Mouse (Mus musculus) adrenal gland (tissue): ENCODE measurements at regions not wholly inside any gene's neighbourhood (a gene's known extent, or its start where the extent isn't known, plus 50 kb on each side); places are given as distances from the start of the nearest gene placed in this dataset.

Experiments used
- intact Hi-C: fragments of 180-260 bp; cut with DNase I; formaldehyde crosslinking; loops from one replicate; pipeline ENCODE4 v1.15.1; 2025

DNA sequence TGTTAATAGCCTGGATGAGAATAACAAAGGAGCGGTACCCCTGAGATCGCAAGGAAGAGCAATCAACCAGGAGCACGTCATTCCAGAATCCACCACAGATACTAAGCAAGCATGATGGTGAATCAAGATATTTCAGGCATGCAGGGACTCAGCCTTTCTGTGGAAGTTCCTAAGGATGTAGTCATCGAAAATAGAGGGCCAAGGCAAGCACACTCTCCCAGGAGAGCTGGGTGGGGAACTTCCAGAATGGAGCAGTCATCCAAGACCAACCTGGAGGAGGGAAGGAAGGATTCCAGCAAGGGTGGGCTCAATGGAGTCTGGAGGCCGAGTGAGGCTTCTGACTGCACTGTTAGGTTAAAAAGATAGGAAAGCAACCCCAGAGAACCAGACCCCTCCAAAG lies 75.0 kb upstream of the S1pr3 start:
- intact Hi-C loops: no loop called here

DNA sequence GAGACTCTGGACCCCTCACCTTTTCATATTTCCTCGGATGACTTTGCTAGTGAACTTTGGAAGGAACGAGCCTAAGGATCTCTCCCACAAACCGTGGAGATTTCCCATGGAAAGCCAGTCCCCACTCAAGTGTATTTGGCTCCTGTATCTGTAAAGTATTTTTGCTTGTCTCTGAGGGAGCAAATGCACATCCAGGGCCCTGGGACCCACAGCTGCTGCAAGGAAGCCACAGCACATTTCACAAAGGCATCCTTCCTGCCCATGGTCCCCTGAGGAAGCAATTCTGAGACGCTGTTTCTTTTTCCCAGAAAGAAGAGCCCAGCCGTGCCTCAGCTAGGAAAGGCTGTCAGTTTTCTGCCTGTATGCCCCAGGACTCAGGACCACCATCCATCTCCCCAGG lies 71.7 kb upstream of the S1pr3 start:
- intact Hi-C loops: no loop called here

DNA sequence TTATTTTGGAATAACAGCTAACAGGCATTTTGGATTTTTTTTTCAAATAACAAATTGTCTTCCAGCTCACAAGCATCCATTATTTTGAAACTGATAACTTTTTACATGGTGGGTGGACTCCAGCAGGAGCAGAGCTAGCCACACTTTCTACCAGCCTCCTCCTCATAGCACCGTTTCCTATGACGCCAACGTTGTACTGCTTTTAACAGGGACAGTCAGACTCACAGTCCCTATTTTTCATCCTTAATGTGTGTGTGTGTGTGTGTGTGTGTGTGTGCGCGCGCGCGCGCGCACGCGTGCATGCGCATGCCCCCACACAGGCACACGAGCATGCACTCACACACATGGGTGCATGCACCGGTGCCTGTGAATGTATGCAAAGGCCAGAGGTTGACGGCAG lies 70.5 kb upstream of the S1pr3 start:
- intact Hi-C loops: no loop called here

DNA sequence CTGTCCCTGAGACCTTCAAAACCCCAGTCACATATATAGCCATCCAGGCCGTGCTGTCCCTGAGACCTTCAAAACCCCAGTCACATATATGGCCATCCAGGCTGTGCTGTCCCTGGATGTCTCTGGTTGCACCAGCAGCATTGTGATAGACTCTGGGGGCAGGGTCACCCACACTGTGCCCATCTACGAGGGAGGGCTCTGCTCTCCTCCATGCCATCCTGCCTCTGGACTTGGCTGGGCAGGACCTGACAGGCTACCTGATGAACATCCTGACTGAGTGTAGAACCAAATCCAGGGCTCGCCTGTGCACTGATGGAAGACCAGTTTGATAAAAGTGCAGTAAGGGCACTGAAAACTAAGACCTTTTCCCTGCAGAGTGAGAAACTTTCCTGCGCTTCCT lies 63.1 kb upstream of the S1pr3 start:
- intact Hi-C loops: no loop called here

DNA sequence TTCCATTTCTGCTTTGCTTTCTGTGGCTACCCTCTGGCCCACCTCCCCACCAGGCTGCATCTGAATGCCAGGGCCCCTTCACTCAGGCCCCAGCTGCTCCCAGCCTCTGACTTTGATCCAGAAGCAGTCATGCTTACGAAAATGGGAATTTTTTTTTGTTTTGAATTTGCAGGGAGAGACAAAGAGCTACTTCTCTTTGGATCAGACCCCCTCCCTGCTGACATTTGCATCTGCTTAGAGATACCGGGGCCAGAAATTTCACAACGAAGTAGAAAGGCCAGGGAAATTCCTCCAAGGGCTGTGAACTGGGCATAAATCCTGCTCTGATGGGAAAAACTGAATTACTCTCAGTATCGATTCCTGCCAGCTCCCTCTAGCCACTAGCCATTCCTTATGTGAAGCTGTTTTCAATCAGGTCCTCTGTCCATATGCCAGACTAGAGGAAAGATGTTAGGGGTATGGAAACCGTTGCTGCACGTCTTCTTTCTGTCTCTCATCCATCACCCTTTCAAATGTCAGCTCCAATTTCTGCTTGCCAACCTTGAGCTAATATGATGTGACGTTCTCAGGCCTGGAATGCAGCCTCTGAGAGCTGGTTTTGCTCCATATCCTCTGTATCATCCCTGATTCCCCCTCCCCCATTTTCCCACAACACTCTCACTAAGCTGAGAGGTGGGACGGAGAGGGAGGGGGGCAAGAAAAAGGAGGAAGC lies 62.4 kb upstream of the S1pr3 start:
- intact Hi-C loops: no loop called here

DNA sequence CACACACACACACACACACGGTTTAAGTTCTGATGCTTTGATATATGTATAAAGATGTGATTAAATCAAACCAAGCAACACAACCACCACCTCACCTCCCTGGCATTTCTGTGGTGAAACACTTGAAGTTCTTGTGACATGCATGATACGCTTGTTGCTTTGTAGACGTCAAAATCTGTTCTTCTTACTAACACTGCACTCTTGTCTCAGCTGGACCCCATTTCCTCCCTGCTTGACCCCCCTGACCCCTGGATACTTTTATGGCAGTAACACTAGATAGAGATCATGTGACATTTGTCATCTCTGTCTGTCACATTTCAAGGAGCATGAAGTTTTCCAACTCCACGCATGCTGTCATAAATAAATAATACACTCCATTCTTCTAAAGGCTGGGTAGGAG lies 59.7 kb upstream of the S1pr3 start:
- intact Hi-C loops: no loop called here

DNA sequence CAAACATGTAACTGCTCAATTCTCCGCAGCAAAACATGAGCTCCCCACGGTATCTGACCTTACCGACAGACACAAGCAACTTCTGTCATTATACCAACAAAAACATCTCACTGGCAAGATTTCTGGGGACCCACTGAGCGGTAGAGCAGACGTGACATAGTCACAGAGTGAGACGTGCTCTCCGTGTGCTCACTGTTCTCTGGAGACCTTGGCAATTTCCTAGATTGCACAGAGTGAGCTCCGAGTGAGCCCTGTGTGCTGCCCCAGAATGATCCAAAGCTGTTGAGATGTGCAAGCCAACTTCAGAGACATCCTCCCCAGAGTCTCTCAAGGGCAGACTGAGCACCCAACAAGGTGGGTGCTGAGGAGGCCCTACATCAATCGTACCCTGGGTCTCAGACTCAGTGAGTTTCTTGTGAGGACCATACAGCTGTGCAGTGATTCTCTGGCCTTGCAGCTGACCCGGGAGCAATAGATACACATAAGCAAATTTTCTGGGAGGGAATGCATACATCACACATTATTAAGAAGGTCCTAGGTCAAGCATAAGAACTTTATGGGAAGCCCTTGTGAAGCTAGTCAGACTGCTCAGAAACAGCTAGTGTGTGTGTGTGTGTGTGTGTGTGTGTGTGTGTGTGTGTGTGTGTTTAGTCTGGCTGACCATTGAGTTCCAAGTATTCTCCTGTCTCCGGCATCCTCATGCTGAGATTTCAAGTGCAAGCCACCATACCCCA lies 58.5 kb upstream of the S1pr3 start:
- intact Hi-C loops: no loop called here

DNA sequence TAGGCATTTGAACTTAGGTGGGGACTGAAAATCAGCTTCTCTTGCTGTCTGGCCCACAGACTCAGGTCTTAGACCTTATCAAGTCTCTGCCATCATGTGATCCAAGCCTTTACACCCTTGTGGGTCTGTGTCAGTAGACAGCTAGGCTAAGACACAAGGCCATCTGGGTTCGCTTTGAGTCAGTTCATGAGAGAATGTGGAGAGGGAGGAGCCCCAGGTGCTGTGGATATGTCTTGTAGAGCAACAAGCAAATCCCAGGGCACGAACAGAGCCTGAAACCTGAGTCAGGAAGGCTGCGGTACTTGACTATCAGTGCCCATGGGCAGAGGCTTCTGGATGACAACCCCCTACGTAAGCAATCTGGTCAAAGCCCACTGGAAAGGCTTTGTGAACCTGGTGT lies 55.6 kb upstream of the S1pr3 start:
- intact Hi-C loops: no loop called here

DNA sequence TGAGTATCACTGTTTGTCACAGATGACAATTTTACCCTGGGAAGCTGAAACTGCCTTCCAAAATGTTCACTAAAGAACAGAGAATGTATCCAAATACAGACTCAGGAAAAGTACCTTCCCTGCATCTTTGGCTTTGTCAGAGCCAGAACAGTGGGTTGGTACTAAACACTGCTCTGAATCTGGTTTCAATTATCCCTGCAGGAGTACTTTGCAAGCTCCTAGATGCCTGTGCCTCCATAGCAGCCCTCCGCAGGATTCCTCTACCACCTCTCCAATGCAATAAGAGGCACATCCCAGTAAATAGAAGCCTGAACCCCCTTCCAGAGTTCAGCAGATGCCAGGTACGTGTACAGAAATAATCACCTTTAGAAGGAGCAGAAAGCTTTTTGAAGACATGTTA lies 52.9 kb upstream of the S1pr3 start:
- intact Hi-C loops: no loop called here
